In the genomic region with DNA sequence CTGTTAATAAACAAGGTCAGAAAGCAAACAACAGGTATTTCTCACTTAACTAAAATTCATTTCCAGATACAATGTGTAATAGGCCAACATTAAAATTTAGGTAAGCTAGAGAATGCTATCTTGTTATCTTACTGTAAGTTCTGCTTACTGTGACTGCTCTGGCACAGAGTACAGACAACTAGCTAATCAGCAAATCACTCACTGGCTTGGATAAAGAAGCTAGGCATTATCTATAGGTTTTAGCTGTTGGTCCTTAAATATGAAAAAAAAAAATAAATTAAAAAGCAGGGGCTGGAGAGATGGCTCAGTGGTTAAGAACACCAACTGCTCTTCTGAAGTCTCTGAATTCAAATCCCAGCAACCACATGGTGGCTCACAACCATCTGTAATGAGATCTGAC, we compare ENCODE assay signal across 23 mouse cellular contexts. TPM values are rescaled to one million over a fixed set of nuclear protein-coding genes. Genes with fewer than 3 reads are reported as not detected.
DNase-seq lines count a peak whose midpoint lies in the region; ATAC-seq and TF ChIP-seq lines count a peak whose summit lies in the region.
"Had no signal": no experiment of that assay in that cellular context is flagged by ENCODE, and none has a peak within 500 bp of the region (broad histone marks: within the 10 kb centered on the region; RNA-seq: fewer than 3 reads in every experiment).

No protein-coding gene starts in this region.

- no peak overlapping the region for H3K9ac ChIP-seq in midbrain, embryonic 11.5 days (ENCODE audit: low read length)
- no peak overlapping the region for H3K9ac ChIP-seq in midbrain, embryonic 14.5 days (replicated peaks; ENCODE audit: low read length)
- H3K9ac ChIP-seq: embryonic facial prominence, embryonic 12.5 days; forebrain, embryonic 13.5 days; forebrain, embryonic 15.5 days; forebrain, postnatal 0 days had no signal

- ATAC-seq in midbrain, embryonic 11.5 days (ENCODE audit: low FRiP score), result no peak
- ATAC-seq in midbrain, embryonic 14.5 days (ENCODE audit: low FRiP score, low TSS enrichment), result no peak
- ATAC-seq in megakaryocyte-erythroid progenitor cell, adult 5-6 weeks (replicated peaks; ENCODE audit: low FRiP score, low TSS enrichment, poor library complexity, severe bottlenecking), result peak; percentile 80
- ATAC-seq: CD4-positive, CD25-positive, alpha-beta regulatory T cell, adult 4 months; forebrain, embryonic 13.5 days; forebrain, embryonic 15.5 days; forebrain, postnatal 0 days had no signal

- H3K4me3 ChIP-seq in gastrocnemius, adult 2 months, result no peak overlapping the region
- H3K4me3 ChIP-seq in midbrain, embryonic 11.5 days (ENCODE audit: low read depth, low read length), result no peak overlapping the region
- no peak overlapping the region for H3K4me3 ChIP-seq in midbrain, embryonic 14.5 days (replicated peaks; ENCODE audit: low read depth, low read length)
- H3K4me3 ChIP-seq: embryonic facial prominence, embryonic 10.5 days; embryonic facial prominence, embryonic 12.5 days; forebrain, embryonic 13.5 days; forebrain, embryonic 15.5 days had no signal

- DNase-seq in gastrocnemius, adult 2 months, result peak; percentile 5
- DNase-seq in gastrocnemius, adult 18-20 months (ENCODE audit: low spot score), result no peak
- DNase-seq in midbrain, embryonic 11.5 days (ENCODE audit: low spot score, missing footprints), result peak; percentile 2
- no peak for DNase-seq in midbrain, embryonic 14.5 days
- DNase-seq in cerebellum, adult 8-10 months, result no peak
- DNase-seq: adrenal gland, adult 2 months; adrenal gland, postnatal 10 days; adrenal gland, postnatal 25 days; B cell, adult 2 months; cerebellum, adult 11 months; cerebellum, adult 18-20 months; cerebellum, adult 9-10 months; cerebellum, postnatal 10 days; cerebellum, postnatal 25 days; forebrain, postnatal 0 days had no signal

- no peak overlapping the region for H3K27ac ChIP-seq in gastrocnemius, adult 2 months
- H3K27ac ChIP-seq in midbrain, embryonic 11.5 days (ENCODE audit: low read depth, low read length), result no peak overlapping the region
- no peak overlapping the region for H3K27ac ChIP-seq in midbrain, embryonic 14.5 days (replicated peaks; ENCODE audit: low read depth, low read length)
- H3K27ac ChIP-seq: embryonic facial prominence, embryonic 10.5 days; embryonic facial prominence, embryonic 12.5 days; forebrain, embryonic 13.5 days; forebrain, embryonic 15.5 days had no signal

- no peaks in the 10 kb centered on the region for H3K27me3 ChIP-seq in midbrain, embryonic 11.5 days (ENCODE audit: control insufficient read depth, insufficient read depth, low read length)
- H3K27me3 ChIP-seq in midbrain, embryonic 14.5 days (ENCODE audit: control insufficient read depth, insufficient read depth, low read length), result no peaks in the 10 kb centered on the region
- H3K27me3 ChIP-seq: CH12.LX; embryonic facial prominence, embryonic 12.5 days; forebrain, embryonic 13.5 days; forebrain, embryonic 15.5 days had no signal

- intact Hi-C loops in gastrocnemius, adult 2 months (cut with DNase I), result no loop called here

- H3K4me1 ChIP-seq in midbrain, embryonic 11.5 days (ENCODE audit: control insufficient read depth, insufficient read depth, low read length), result no peaks in the 10 kb centered on the region
- no peaks in the 10 kb centered on the region for H3K4me1 ChIP-seq in midbrain, embryonic 14.5 days (ENCODE audit: control insufficient read depth, insufficient read depth, low read length)
- H3K4me1 ChIP-seq: embryonic facial prominence, embryonic 10.5 days; embryonic facial prominence, embryonic 12.5 days; forebrain, embryonic 13.5 days; forebrain, embryonic 15.5 days had no signal

- H3K36me3 ChIP-seq in midbrain, embryonic 11.5 days (ENCODE audit: control insufficient read depth, insufficient read depth, low read length), result no peaks in the 10 kb centered on the region; the same call in 1 of the 2 replicates
- H3K36me3 ChIP-seq in midbrain, embryonic 14.5 days (ENCODE audit: control insufficient read depth, insufficient read depth, low read length), result peaks cover 25% of the 10 kb centered on the region

- no peak overlapping the region for H3K4me2 ChIP-seq in midbrain, embryonic 11.5 days
- H3K4me2 ChIP-seq in midbrain, embryonic 14.5 days (ENCODE audit: low read length), result no peak overlapping the region
- H3K4me2 ChIP-seq: embryonic facial prominence, embryonic 12.5 days; forebrain, embryonic 13.5 days; forebrain, embryonic 15.5 days had no signal

- no peaks in the 10 kb centered on the region for H3K9me3 ChIP-seq in midbrain, embryonic 11.5 days (ENCODE audit: control insufficient read depth, low read length)
- no peaks in the 10 kb centered on the region for H3K9me3 ChIP-seq in midbrain, embryonic 14.5 days (ENCODE audit: control insufficient read depth, low read length)
- H3K9me3 ChIP-seq: embryonic facial prominence, embryonic 10.5 days; embryonic facial prominence, embryonic 12.5 days; forebrain, embryonic 13.5 days; forebrain, embryonic 15.5 days; G1E had no signal

- peak; percentile 27; the same call in 1 of the 2 replicates for TF ChIP-seq CTCF in gastrocnemius, adult 2 months (IDR thresholded peaks at IDR 0.05)

RNA-seq across cellular contexts. Expression of a gene that starts 23.1 kb away (rescaled TPM):
- total RNA-seq in gastrocnemius, adult 2 months (2021), result 10 to 100 TPM; 33.6 to 52.7 TPM
- total RNA-seq in gastrocnemius, adult 18-20 months (2021), result 10 to 100 TPM; 30.4 to 51.7 TPM
- 81.4 and 87.4 TPM in 2 replicates for polyA plus RNA-seq in midbrain, embryonic 11.5 days (2014; fragmentation: Nextera tagmentation; extraction: Ambion mirVana)
- 81.6 and 100.0 TPM in 2 replicates for polyA plus RNA-seq in midbrain, embryonic 14.5 days (2014; fragmentation: Nextera tagmentation; extraction: Ambion mirVana)
- total RNA-seq in megakaryocyte-erythroid progenitor cell, adult 5-6 weeks (2014; fragmentation: Nextera tagmentation), result 54.4 and 82.6 TPM in 2 replicates
- 55.7 and 73.3 TPM in 2 replicates for total RNA-seq in megakaryocyte-erythroid progenitor cell, adult 5-6 weeks (2017)

Comparison
In these comparisons a context has a peak if more than half of its experiments do, and no peak if none do; other contexts are left out.
1. DNase-seq: peak in gastrocnemius, adult 2 months (single experiment) and midbrain, embryonic 11.5 days (single experiment); none in gastrocnemius, adult 18-20 months (single experiment), midbrain, embryonic 14.5 days (single experiment) and cerebellum, adult 8-10 months (single experiment).